Mouse (Mus musculus): ENCODE measurements at regions not wholly inside any gene's neighbourhood (a gene's known extent, or its start where the extent isn't known, plus 50 kb on each side); places are given as distances from the start of the nearest gene placed in this dataset.

- 89% methylated on average over 13 of the region's 13 CpGs for WGBS
These were observed 88.3 kb upstream of the Tspan5 start for GRCm38 (mm10) chr3:138653549-138654246.

GRCm38 (mm10) chr3:138654610-138655371, 87.2 kb upstream of the Tspan5 start:
- 75% methylated on average over 16 of the region's 16 CpGs for WGBS
- Histone ChIP-seq H3K36me3 (ENCODE audit: control insufficient read depth, insufficient read depth, low read length) (no peaks in the 10 kb centered on the region), H3K4me3 (ENCODE audit: low read depth, low read length) (no peak overlapping the region), H3K27ac (ENCODE audit: low read depth, low read length) (no peak overlapping the region), H3K4me2 (ENCODE audit: low read depth) (no peak overlapping the region), H3K27me3 (ENCODE audit: control insufficient read depth, insufficient read depth, low read length) (no peaks in the 10 kb centered on the region), H3K9me3 (ENCODE audit: control insufficient read depth, low read length) (no peaks in the 10 kb centered on the region), H3K9ac (ENCODE audit: low read length) (no peak overlapping the region), H3K4me1 (ENCODE audit: control insufficient read depth, insufficient read depth, low read length) (no peaks in the 10 kb centered on the region)
- DNase-seq (ENCODE audit: low spot score), result peak; percentile 21
- ATAC-seq (ENCODE audit: insufficient read depth, low FRiP score, low TSS enrichment), result no peak

More at GRCm38 (mm10) chr3:138653549-138654246, 88.3 kb upstream of the Tspan5 start:
- no peaks in the 10 kb centered on the region for H3K27me3 ChIP-seq (ENCODE audit: control insufficient read depth, insufficient read depth, low read length)
- ATAC-seq (ENCODE audit: insufficient read depth, low FRiP score, low TSS enrichment), result no peak
- H3K4me3 ChIP-seq (ENCODE audit: low read depth, low read length), result no peak overlapping the region
- no peak overlapping the region for H3K4me2 ChIP-seq (ENCODE audit: low read depth)
- no peaks in the 10 kb centered on the region for H3K36me3 ChIP-seq (ENCODE audit: control insufficient read depth, insufficient read depth, low read length)
- H3K4me1 ChIP-seq (ENCODE audit: control insufficient read depth, insufficient read depth, low read length), result no peaks in the 10 kb centered on the region
- H3K27ac ChIP-seq (ENCODE audit: low read depth, low read length), result no peak overlapping the region
- H3K9me3 ChIP-seq (ENCODE audit: control insufficient read depth, low read length), result no peaks in the 10 kb centered on the region
- DNase-seq (ENCODE audit: low spot score), result no peak
- H3K9ac ChIP-seq (ENCODE audit: low read length), result no peak overlapping the region

GRCm38 (mm10) chr3:138655479-138655878, 86.5 kb upstream of the Tspan5 start:
- Histone ChIP-seq H3K27me3 (ENCODE audit: control insufficient read depth, insufficient read depth, low read length) (no peaks in the 10 kb centered on the region), H3K4me1 (ENCODE audit: control insufficient read depth, insufficient read depth, low read length) (no peaks in the 10 kb centered on the region), H3K4me2 (ENCODE audit: low read depth) (no peak overlapping the region), H3K36me3 (ENCODE audit: control insufficient read depth, insufficient read depth, low read length) (no peaks in the 10 kb centered on the region), H3K9ac (ENCODE audit: low read length) (no peak overlapping the region), H3K4me3 (ENCODE audit: low read depth, low read length) (no peak overlapping the region), H3K9me3 (ENCODE audit: control insufficient read depth, low read length) (no peaks in the 10 kb centered on the region), H3K27ac (ENCODE audit: low read depth, low read length) (no peak overlapping the region)
- ATAC-seq (ENCODE audit: insufficient read depth, low FRiP score, low TSS enrichment) (no peak), DNase-seq (ENCODE audit: low spot score) (no peak)
- 92% methylated on average over 3 of the region's 3 CpGs for WGBS

GRCm38 (mm10) chr3:138662625-138663024, 79.4 kb upstream of the Tspan5 start:
- WGBS, result 94% methylated on average over 2 of the region's 2 CpGs
- DNase-seq (ENCODE audit: low spot score), result no peak
- no peak for ATAC-seq (ENCODE audit: insufficient read depth, low FRiP score, low TSS enrichment)
- H3K9me3 ChIP-seq (ENCODE audit: control insufficient read depth, low read length), result no peaks in the 10 kb centered on the region
- H3K4me3 ChIP-seq (ENCODE audit: low read depth, low read length), result no peak overlapping the region
- H3K27ac ChIP-seq (ENCODE audit: low read depth, low read length), result no peak overlapping the region
- H3K36me3 ChIP-seq (ENCODE audit: control insufficient read depth, insufficient read depth, low read length), result no peaks in the 10 kb centered on the region
- H3K4me1 ChIP-seq (ENCODE audit: control insufficient read depth, insufficient read depth, low read length), result no peaks in the 10 kb centered on the region
- H3K9ac ChIP-seq (ENCODE audit: low read length), result no peak overlapping the region
- H3K4me2 ChIP-seq (ENCODE audit: low read depth), result no peak overlapping the region
- no peaks in the 10 kb centered on the region for H3K27me3 ChIP-seq (ENCODE audit: control insufficient read depth, insufficient read depth, low read length)

- H3K4me3 ChIP-seq (ENCODE audit: low read depth, low read length), result no peak overlapping the region
- no peaks in the 10 kb centered on the region for H3K27me3 ChIP-seq (ENCODE audit: control insufficient read depth, insufficient read depth, low read length)
- H3K4me2 ChIP-seq (ENCODE audit: low read depth), result no peak overlapping the region
- DNase-seq (ENCODE audit: low spot score) (no peak), ATAC-seq (ENCODE audit: insufficient read depth, low FRiP score, low TSS enrichment) (peak; percentile 50; the same call in 1 of the 2 replicates)
- no peaks in the 10 kb centered on the region for H3K36me3 ChIP-seq (ENCODE audit: control insufficient read depth, insufficient read depth, low read length)
- WGBS, result 83% methylated on average over 14 of the region's 14 CpGs
- no peaks in the 10 kb centered on the region for H3K9me3 ChIP-seq (ENCODE audit: control insufficient read depth, low read length)
- no peaks in the 10 kb centered on the region for H3K4me1 ChIP-seq (ENCODE audit: control insufficient read depth, insufficient read depth, low read length)
- H3K9ac ChIP-seq (ENCODE audit: low read length), result no peak overlapping the region
- H3K27ac ChIP-seq (ENCODE audit: low read depth, low read length), result no peak overlapping the region
These were observed 73.5 kb upstream of the Tspan5 start for GRCm38 (mm10) chr3:138668394-138669092.

- Histone ChIP-seq H3K4me3 (ENCODE audit: low read depth, low read length) (no peak overlapping the region), H3K27me3 (ENCODE audit: control insufficient read depth, insufficient read depth, low read length) (no peaks in the 10 kb centered on the region), H3K9me3 (ENCODE audit: control insufficient read depth, low read length) (no peaks in the 10 kb centered on the region), H3K4me2 (ENCODE audit: low read depth) (no peak overlapping the region), H3K9ac (ENCODE audit: low read length) (no peak overlapping the region), H3K27ac (ENCODE audit: low read depth, low read length) (no peak overlapping the region), H3K4me1 (ENCODE audit: control insufficient read depth, insufficient read depth, low read length) (no peaks in the 10 kb centered on the region), H3K36me3 (ENCODE audit: control insufficient read depth, insufficient read depth, low read length) (no peaks in the 10 kb centered on the region)
- ATAC-seq (ENCODE audit: insufficient read depth, low FRiP score, low TSS enrichment), result no peak
- no peak for DNase-seq (ENCODE audit: low spot score)
- WGBS, result 55% methylated on average over 2 of the region's 2 CpGs
These were observed 66.1 kb upstream of the Tspan5 start for GRCm38 (mm10) chr3:138675881-138676280.

GRCm38 (mm10) chr3:138678351-138678750, 63.6 kb upstream of the Tspan5 start:
- no peak overlapping the region for H3K27ac ChIP-seq (ENCODE audit: low read depth, low read length)
- H3K9me3 ChIP-seq (ENCODE audit: control insufficient read depth, low read length), result no peaks in the 10 kb centered on the region
- no peak overlapping the region for H3K9ac ChIP-seq (ENCODE audit: low read length)
- no peaks in the 10 kb centered on the region for H3K27me3 ChIP-seq (ENCODE audit: control insufficient read depth, insufficient read depth, low read length)
- no peak overlapping the region for H3K4me2 ChIP-seq (ENCODE audit: low read depth)
- no peaks in the 10 kb centered on the region for H3K36me3 ChIP-seq (ENCODE audit: control insufficient read depth, insufficient read depth, low read length)
- DNase-seq (ENCODE audit: low spot score), result no peak
- ATAC-seq (ENCODE audit: insufficient read depth, low FRiP score, low TSS enrichment), result no peak
- H3K4me1 ChIP-seq (ENCODE audit: control insufficient read depth, insufficient read depth, low read length), result no peaks in the 10 kb centered on the region
- WGBS, result 87% methylated on average over 4 of the region's 4 CpGs
- no peak overlapping the region for H3K4me3 ChIP-seq (ENCODE audit: low read depth, low read length)

GRCm38 (mm10) chr3:138686636-138687230, 55.3 kb upstream of the Tspan5 start:
- H3K4me1 ChIP-seq (ENCODE audit: control insufficient read depth, insufficient read depth, low read length), result no peaks in the 10 kb centered on the region
- ATAC-seq (ENCODE audit: insufficient read depth, low FRiP score, low TSS enrichment), result no peak
- DNase-seq (ENCODE audit: low spot score), result no peak
- H3K4me3 ChIP-seq (ENCODE audit: low read depth, low read length), result no peak overlapping the region
- 66% methylated on average over 11 of the region's 11 CpGs for WGBS
- H3K9ac ChIP-seq (ENCODE audit: low read length), result no peak overlapping the region
- H3K27me3 ChIP-seq (ENCODE audit: control insufficient read depth, insufficient read depth, low read length), result no peaks in the 10 kb centered on the region
- H3K27ac ChIP-seq (ENCODE audit: low read depth, low read length), result no peak overlapping the region
- H3K9me3 ChIP-seq (ENCODE audit: control insufficient read depth, low read length), result no peaks in the 10 kb centered on the region
- H3K36me3 ChIP-seq (ENCODE audit: control insufficient read depth, insufficient read depth, low read length), result no peaks in the 10 kb centered on the region
- no peak overlapping the region for H3K4me2 ChIP-seq (ENCODE audit: low read depth)
